Comparison of ENCODE assay signal across 38 mouse cellular contexts in the genomic region with DNA sequence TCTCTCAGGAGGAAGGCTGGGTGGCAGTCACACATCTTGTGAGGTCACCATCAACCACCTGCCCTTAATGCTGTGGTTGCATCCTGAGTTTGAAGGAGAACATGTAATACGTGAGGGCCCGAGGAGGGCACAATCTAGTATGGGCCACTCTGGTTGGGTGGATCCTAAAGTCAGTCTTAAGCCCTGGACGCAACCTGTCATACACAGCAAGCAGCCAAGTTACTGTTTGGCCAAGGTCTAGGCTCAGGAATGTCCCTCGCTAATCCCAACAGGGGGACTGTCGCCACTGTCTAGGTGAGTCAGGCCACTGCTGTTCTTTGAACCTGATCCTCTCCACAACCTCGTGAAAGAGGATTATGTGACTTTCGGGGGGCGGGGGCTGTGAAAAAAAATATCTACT. TPM values are rescaled to one million over a fixed set of nuclear protein-coding genes. Genes with fewer than 3 reads are reported as not detected.
"Had no signal": no experiment of that assay in that cellular context is flagged by ENCODE, and none has a peak within 500 bp of the region (broad histone marks: within the 10 kb centered on the region; RNA-seq: fewer than 3 reads in every experiment).

No protein-coding gene starts in this region.

- H3K9ac ChIP-seq: embryonic facial prominence, embryonic 12.5 days; embryonic facial prominence, embryonic 13.5 days; embryonic facial prominence, embryonic 15.5 days; forebrain, embryonic 12.5 days; forebrain, embryonic 13.5 days; forebrain, embryonic 15.5 days; forebrain, postnatal 0 days had no signal

- DNase-seq: cerebellum, adult 18-20 months; cerebellum, adult 2 months; cerebellum, adult 8-10 months; cerebellum, adult 9-10 months; cerebellum, adult 9-11 months; cerebellum, postnatal 10 days; cerebellum, postnatal 14 days; cerebellum, postnatal 25 days; cerebellum, postnatal 36 days; embryo, embryonic 11 days; forebrain, postnatal 0 days; gastrocnemius, adult 2 months; gastrocnemius, postnatal 10 days; gastrocnemius, postnatal 14 days; gastrocnemius, postnatal 25 days; gastrocnemius, postnatal 36 days; heart, adult 18-20 months had no signal

- H3K36me3 ChIP-seq: embryonic facial prominence, embryonic 10.5 days; embryonic facial prominence, embryonic 12.5 days; embryonic facial prominence, embryonic 13.5 days had no signal

- H3K4me2 ChIP-seq: embryonic facial prominence, embryonic 12.5 days; embryonic facial prominence, embryonic 13.5 days; embryonic facial prominence, embryonic 15.5 days; forebrain, embryonic 12.5 days; forebrain, embryonic 13.5 days; forebrain, embryonic 15.5 days had no signal

- ATAC-seq: forebrain, embryonic 13.5 days; forebrain, embryonic 14.5 days; forebrain, embryonic 15.5 days; forebrain, embryonic 16.5 days; forebrain, postnatal 0 days had no signal

- H3K27ac ChIP-seq: embryonic facial prominence, embryonic 10.5 days; embryonic facial prominence, embryonic 12.5 days; embryonic facial prominence, embryonic 13.5 days; embryonic facial prominence, embryonic 15.5 days; forebrain, embryonic 10.5 days; forebrain, embryonic 12.5 days; forebrain, embryonic 13.5 days; forebrain, embryonic 15.5 days; gastrocnemius, adult 2 months had no signal

- H3K4me1 ChIP-seq: embryonic facial prominence, embryonic 12.5 days; embryonic facial prominence, embryonic 13.5 days; embryonic facial prominence, embryonic 15.5 days had no signal

- H3K4me3 ChIP-seq: embryonic facial prominence, embryonic 10.5 days; embryonic facial prominence, embryonic 12.5 days; embryonic facial prominence, embryonic 13.5 days; embryonic facial prominence, embryonic 15.5 days; erythroblast, embryonic 14.5 days; forebrain, embryonic 10.5 days; forebrain, embryonic 12.5 days; forebrain, embryonic 13.5 days; forebrain, embryonic 15.5 days; gastrocnemius, adult 2 months had no signal

- H3K27me3 ChIP-seq: embryonic facial prominence, embryonic 12.5 days; embryonic facial prominence, embryonic 13.5 days; embryonic facial prominence, embryonic 15.5 days; forebrain, embryonic 12.5 days; forebrain, embryonic 13.5 days; forebrain, embryonic 15.5 days had no signal

- H3K9me3 ChIP-seq: embryonic facial prominence, embryonic 10.5 days; embryonic facial prominence, embryonic 12.5 days; embryonic facial prominence, embryonic 13.5 days; embryonic facial prominence, embryonic 15.5 days; forebrain, embryonic 10.5 days; forebrain, embryonic 12.5 days; forebrain, embryonic 13.5 days; forebrain, embryonic 15.5 days had no signal

RNA-seq across cellular contexts. Expression of gene Gm5294, which starts 55.3 kb away (rescaled TPM):
- total RNA-seq: common myeloid progenitor, adult 5-6 weeks; forebrain, postnatal 0 days; gastrocnemius, adult 18-20 months; gastrocnemius, adult 2 months; gastrocnemius, adult 8-10 months; gastrocnemius, postnatal 10 days; gastrocnemius, postnatal 14 days; gastrocnemius, postnatal 25 days; gastrocnemius, postnatal 36 days; gastrocnemius, postnatal 4 days; heart, adult 18-20 months had no signal
- polyA plus RNA-seq: cerebellum, adult 2 months; cortical plate, adult 2 months; embryonic facial prominence, embryonic 10.5 days; embryonic facial prominence, embryonic 11.5 days; embryonic facial prominence, embryonic 13.5 days; embryonic facial prominence, embryonic 14.5 days; embryonic facial prominence, embryonic 15.5 days; erythroblast, embryonic 14.5 days; forebrain, embryonic 10.5 days; forebrain, embryonic 11.5 days; forebrain, embryonic 12.5 days; forebrain, embryonic 13.5 days; forebrain, embryonic 14.5 days; forebrain, embryonic 15.5 days; forebrain, embryonic 16.5 days; forebrain, postnatal 0 days; frontal cortex, adult 2 months; gonadal fat pad, adult 2 months had no signal
